Mouse (Mus musculus) cerebellum, postnatal 14 days (tissue): ENCODE results near the gene Krt79.

ENCODE experiments used
- DNase-seq, 2 experiments: peaks; one replicate each; pipeline ENCODE4 v3.0.0; 2021; ENCODE audit warnings: mixed read lengths in 2 of 2

Gene Krt79

GRCm38 (mm10) chr15:101940274-101940829, at the start of gene Krt79:
TSS of gene Krt79 (minus strand) at chr15:101940324.
- no peak for DNase-seq

GRCm38 (mm10) chr15:101988714-101989113, 48.6 kb upstream of the Krt79 start:
- no peak for DNase-seq

GRCm38 (mm10) chr15:101988119-101988518, 48.0 kb upstream of the Krt79 start:
- DNase-seq = peak; percentile 92 to 94

GRCm38 (mm10) chr15:101984746-101985145, 44.6 kb upstream of the Krt79 start:
- DNase-seq = no peak

- peak; percentile 96 to 98 for DNase-seq
These were observed 44.0 kb upstream of the Krt79 start for GRCm38 (mm10) chr15:101983949-101984601.

GRCm38 (mm10) chr15:101983315-101983948, 43.3 kb upstream of the Krt79 start:
- peak in 1 of 2 experiments; percentile 32 for DNase-seq

- DNase-seq = no peak
These were observed 40.7 kb upstream of the Krt79 start for GRCm38 (mm10) chr15:101980849-101981248.

- peak; percentile 54 to 59 for DNase-seq
These were observed 37.1 kb upstream of the Krt79 start for GRCm38 (mm10) chr15:101977043-101977726.

- DNase-seq = no peak
These were observed 36.5 kb upstream of the Krt79 start for GRCm38 (mm10) chr15:101976641-101977040.

- no peak for DNase-seq
These were observed 35.9 kb upstream of the Krt79 start for GRCm38 (mm10) chr15:101976023-101976422.

- no peak for DNase-seq
These were observed 34.1 kb upstream of the Krt79 start for GRCm38 (mm10) chr15:101974083-101974845.

GRCm38 (mm10) chr15:101973414-101974077, 33.4 kb upstream of the Krt79 start:
- peak; percentile 96 to 99 for DNase-seq

- peak; percentile 58 to 80 for DNase-seq
These were observed 30.4 kb upstream of the Krt79 start for GRCm38 (mm10) chr15:101970536-101970935.

- DNase-seq = no peak
These were observed 26.7 kb upstream of the Krt79 start for GRCm38 (mm10) chr15:101966808-101967207.

- no peak for DNase-seq
These were observed 18.8 kb upstream of the Krt79 start for GRCm38 (mm10) chr15:101958891-101959290.

GRCm38 (mm10) chr15:101954187-101954586, 14.1 kb upstream of the Krt79 start, which contains the start of gene Krt78:
TSS of gene Krt78 (minus strand) at chr15:101954287.
- DNase-seq = no peak

GRCm38 (mm10) chr15:101952733-101953474, 12.8 kb upstream of the Krt79 start:
- DNase-seq = no peak

GRCm38 (mm10) chr15:101945430-101945829, 5.3 kb upstream of the Krt79 start:
- DNase-seq = no peak

- no peak for DNase-seq
These were observed 1.8 kb upstream of the Krt79 start for GRCm38 (mm10) chr15:101941948-101942347.

- DNase-seq = no peak
These were observed 1.4 kb downstream of the Krt79 start for GRCm38 (mm10) chr15:101938600-101939308.

- no peak for DNase-seq
These were observed 7.1 kb downstream of the Krt79 start for GRCm38 (mm10) chr15:101933024-101933423.
